Mouse (Mus musculus): ENCODE measurements at regions not wholly inside any gene's neighbourhood (a gene's known extent, or its start where the extent isn't known, plus 50 kb on each side); places are given as distances from the start of the nearest gene placed in this dataset.
"Not testable (repeated sequence)": the region's sequence is repeated elsewhere in the genome, so short reads cannot be mapped to it uniquely, and the experiment has no call there.

GRCm38 (mm10) chr12:71627421-71628339 lies 203.2 kb upstream of the Daam1 start:
- ATAC-seq, result no peak

GRCm38 (mm10) chr12:71628340-71628738 lies 202.5 kb upstream of the Daam1 start:
- no peak for ATAC-seq

- no peak for ATAC-seq
Observed at GRCm38 (mm10) chr12:71628796-71629195, 202.1 kb upstream of the Daam1 start.

- ATAC-seq, result no peak
Observed at GRCm38 (mm10) chr12:71630386-71630785, 200.5 kb upstream of the Daam1 start.

- ATAC-seq, result no peak
Observed at GRCm38 (mm10) chr12:71636300-71636699, 194.6 kb upstream of the Daam1 start.

GRCm38 (mm10) chr12:71637248-71637647 lies 193.6 kb upstream of the Daam1 start:
- no peak for ATAC-seq

- ATAC-seq, result no peak
Observed at GRCm38 (mm10) chr12:71638246-71638645, 192.6 kb upstream of the Daam1 start.

- ATAC-seq, result no peak
Observed at GRCm38 (mm10) chr12:71640058-71640501, 190.8 kb upstream of the Daam1 start.

- no peak for ATAC-seq
Observed at GRCm38 (mm10) chr12:71641486-71641885, 189.4 kb upstream of the Daam1 start.

GRCm38 (mm10) chr12:71642797-71643337 lies 188.0 kb upstream of the Daam1 start:
- ATAC-seq, result no peak

GRCm38 (mm10) chr12:71651251-71651650 lies 179.6 kb upstream of the Daam1 start:
- ATAC-seq, result no peak

GRCm38 (mm10) chr12:71693346-71694038 lies 137.4 kb upstream of the Daam1 start:
- no peak for ATAC-seq

GRCm38 (mm10) chr12:71701753-71702152 lies 129.1 kb upstream of the Daam1 start:
- ATAC-seq, result no peak

GRCm38 (mm10) chr12:71702181-71702580 lies 128.7 kb upstream of the Daam1 start:
- no peak for ATAC-seq

- ATAC-seq, result no peak
Observed at GRCm38 (mm10) chr12:71703146-71703902, 127.6 kb upstream of the Daam1 start.

GRCm38 (mm10) chr12:71704431-71704830 lies 126.4 kb upstream of the Daam1 start:
- ATAC-seq, result no peak

- ATAC-seq, result no peak
Observed at GRCm38 (mm10) chr12:71707727-71708369, 123.0 kb upstream of the Daam1 start.

- ATAC-seq, result no peak
Observed at GRCm38 (mm10) chr12:71714606-71715005, 116.3 kb upstream of the Daam1 start.

- not testable (repeated sequence) for ATAC-seq
Observed at GRCm38 (mm10) chr12:71718412-71718811, 112.5 kb upstream of the Daam1 start.

- no peak for ATAC-seq
Observed at GRCm38 (mm10) chr12:71718911-71719310, 112.0 kb upstream of the Daam1 start.

- ATAC-seq, result no peak
Observed at GRCm38 (mm10) chr12:71725140-71725539, 105.7 kb upstream of the Daam1 start.

GRCm38 (mm10) chr12:71725713-71726336 lies 105.1 kb upstream of the Daam1 start:
- ATAC-seq, result no peak

Data from inflammation-experienced regulatory T-cells, adult 6 months (primary cell).